Mouse (Mus musculus) forebrain, embryonic 15.5 days (tissue): Measurements from ENCODE around the gene Gusb. TPM values are rescaled to one million over a fixed set of nuclear protein-coding genes. Genes with fewer than 3 reads are reported as not detected.

Source experiments
- polyA plus RNA-seq: library from polyadenylated mRNA; unstranded; fragments of >200 nt; fragmentation: Nextera tagmentation; extraction: Ambion mirVana; gene quantifications from 2 replicates; pipeline ENCODE4 v1.2.1, GENCODE M21; 2015

The Gusb gene
- polyA plus RNA-seq, 1 experiment from 2014 or later: 17.6 TPM

Other genes with a start within 250 kb of the Gusb start
- 47.9 and 48.0 TPM in 2 replicates for gene Psph, start 215.6 kb downstream of the Gusb start, polyA plus RNA-seq
- gene Sumf2, start 156.1 kb downstream of the Gusb start, polyA plus RNA-seq: 25.4 and 27.0 TPM in 2 replicates
- 895 and 945 TPM in 2 replicates for gene Chchd2, start 115.6 kb downstream of the Gusb start, polyA plus RNA-seq
- 16.3 and 17.2 TPM in 2 replicates for gene Zbed5, start 107.3 kb downstream of the Gusb start, polyA plus RNA-seq
- 0.45 and 0.50 TPM in 2 replicates for gene Phkg1, start 104.5 kb downstream of the Gusb start, polyA plus RNA-seq
- gene Nupr1l, start 94.5 kb downstream of the Gusb start, polyA plus RNA-seq: 3.9 and 6.0 TPM in 2 replicates
- 30.4 and 31.3 TPM in 2 replicates for gene Vkorc1l1, start 61.1 kb downstream of the Gusb start, polyA plus RNA-seq
- gene Asl, start 26.2 kb upstream of the Gusb start, polyA plus RNA-seq: 23.1 and 29.5 TPM in 2 replicates
- 72.9 and 82.8 TPM in 2 replicates for gene Crcp, start 26.2 kb upstream of the Gusb start, polyA plus RNA-seq
- 57.5 and 57.7 TPM in 2 replicates for gene Tpst1, start 70.3 kb upstream of the Gusb start, polyA plus RNA-seq
- gene Kctd7, start 141.8 kb upstream of the Gusb start, polyA plus RNA-seq: 13.5 TPM in 2 replicates
- gene Rabgef1, start 168.7 kb upstream of the Gusb start, polyA plus RNA-seq: 40.2 and 41.3 TPM in 2 replicates
- gene Tmem248, start 214.0 kb upstream of the Gusb start, polyA plus RNA-seq: 23.0 and 24.1 TPM in 2 replicates